Mouse (Mus musculus): ENCODE data around the gene Nup153. TPM values are rescaled to one million over a fixed set of nuclear protein-coding genes. Genes with fewer than 3 reads are reported as not detected.

Nup153 gene
- polyA plus RNA-seq, 1 experiment from 2014 or later: 17.8 TPM

DNA sequence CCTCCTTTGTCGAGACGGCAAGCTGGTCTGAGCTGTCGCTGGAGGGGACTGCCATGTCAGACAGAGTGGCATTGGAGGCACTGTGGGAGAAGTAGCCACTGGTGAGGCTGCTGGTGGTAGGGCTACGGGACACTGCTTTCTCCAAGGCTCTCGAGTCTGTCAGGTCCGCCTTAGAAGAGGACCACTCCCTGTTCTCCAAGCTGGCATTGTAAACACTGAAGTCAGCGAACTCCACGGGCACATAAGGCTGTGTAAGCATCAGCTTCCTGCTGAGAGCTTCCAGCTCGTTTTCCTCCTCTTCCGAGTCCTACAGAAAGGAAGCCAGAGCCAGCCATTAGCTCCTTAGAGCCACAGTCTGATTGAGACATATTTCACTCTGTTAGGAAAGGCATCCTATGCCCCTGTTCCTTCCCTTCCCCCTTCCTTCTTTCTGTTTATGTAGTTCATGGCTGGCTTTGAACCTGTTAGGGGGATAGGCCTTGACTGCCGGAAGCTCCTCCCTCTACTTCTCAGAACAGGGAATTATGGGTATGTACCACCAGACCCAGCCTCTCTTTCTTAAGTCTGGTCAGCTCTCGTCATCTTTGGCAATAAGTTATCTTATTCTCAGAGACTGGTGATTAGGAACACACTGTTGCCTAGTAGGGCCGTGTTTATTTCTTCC is 25.0 kb upstream of the Nup153 start:
- no peaks in the 10 kb centered on the region for H3K27me3 ChIP-seq
- no peak for ATAC-seq (ENCODE audit: low read depth)
- H3K27ac ChIP-seq (replicated peaks): no peak overlapping the region
- no peaks in the 10 kb centered on the region for H3K4me1 ChIP-seq (replicated peaks)
- H3K9ac ChIP-seq: no peak overlapping the region
- H3K36me3 ChIP-seq: peaks cover 46% of the 10 kb centered on the region
- H3K4me2 ChIP-seq: no peak overlapping the region
- H3K4me3 ChIP-seq: no peak overlapping the region
- H3K9me3 ChIP-seq: no peaks in the 10 kb centered on the region
- 85% methylated on average over 13 of the region's 13 CpGs for WGBS

DNA sequence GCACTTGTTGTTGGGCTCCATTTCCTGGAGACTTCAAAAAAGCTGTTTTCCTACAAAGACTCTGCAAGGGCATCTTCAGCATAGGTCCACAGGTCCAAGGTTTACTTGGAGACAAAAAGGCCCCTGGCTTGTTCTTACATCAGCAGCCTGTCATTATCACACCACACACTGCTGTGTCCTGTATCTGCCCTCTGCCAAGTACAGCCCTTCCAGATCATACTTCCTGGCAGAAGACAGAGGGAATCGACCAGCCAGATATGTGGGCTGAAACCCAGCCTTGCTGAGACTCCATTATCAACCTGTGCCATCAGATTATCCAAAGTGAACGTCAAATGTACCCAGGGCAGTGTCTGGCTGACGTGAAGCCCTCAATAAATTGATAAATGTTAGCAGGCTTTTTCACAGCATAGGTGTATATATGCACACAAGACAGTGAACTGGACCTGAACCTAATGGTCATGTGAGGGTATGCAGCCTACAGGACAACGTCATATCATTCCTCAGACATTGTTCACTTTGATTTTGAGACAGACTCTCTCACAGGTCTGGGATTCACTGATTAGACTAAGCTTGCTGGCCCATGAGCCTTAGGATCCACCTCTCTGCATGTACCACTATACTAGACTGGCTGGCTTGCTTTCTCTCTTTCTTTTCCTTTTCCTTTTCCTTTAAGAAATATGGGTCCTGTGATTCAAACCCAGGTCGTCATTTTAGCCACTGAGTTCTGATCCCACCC is 20.6 kb upstream of the Nup153 start:
- H3K36me3 ChIP-seq: peaks cover 40% of the 10 kb centered on the region
- no peak overlapping the region for H3K9ac ChIP-seq
- no peak for ATAC-seq (ENCODE audit: low read depth)
- H3K27me3 ChIP-seq: no peaks in the 10 kb centered on the region
- H3K9me3 ChIP-seq: no peaks in the 10 kb centered on the region
- H3K4me1 ChIP-seq (replicated peaks): no peaks in the 10 kb centered on the region
- H3K27ac ChIP-seq (replicated peaks): no peak overlapping the region
- H3K4me3 ChIP-seq: no peak overlapping the region
- H3K4me2 ChIP-seq: no peak overlapping the region
- 90% methylated on average over 5 of the region's 5 CpGs for WGBS

- H3K27ac ChIP-seq (replicated peaks): no peak overlapping the region
Observed at GRCm38 (mm10) chr13:46743821-46744220, 16.1 kb upstream of the Nup153 start.

GRCm38 (mm10) chr13:46742367-46742766 is 14.6 kb upstream of the Nup153 start:
- 76% methylated on average over 2 of the region's 2 CpGs for WGBS
- ATAC-seq (ENCODE audit: low read depth): no peak
- no peak overlapping the region for H3K27ac ChIP-seq (replicated peaks)

More at GRCm38 (mm10) chr13:46743821-46744220, 16.1 kb upstream of the Nup153 start:
- Histone ChIP-seq H3K9me3 (no peaks in the 10 kb centered on the region), H3K4me3 (no peak overlapping the region), H3K4me2 (no peak overlapping the region), H3K9ac (no peak overlapping the region), H3K36me3 (peaks cover 4% of the 10 kb centered on the region), H3K4me1 (replicated peaks) (no peaks in the 10 kb centered on the region), H3K27me3 (no peaks in the 10 kb centered on the region)
- 84% methylated on average over 8 of the region's 8 CpGs for WGBS
- no peak for ATAC-seq (ENCODE audit: low read depth)

GRCm38 (mm10) chr13:46739426-46739825 is 11.7 kb upstream of the Nup153 start:
- H3K27ac ChIP-seq (replicated peaks): no peak overlapping the region
- H3K36me3 ChIP-seq: no peaks in the 10 kb centered on the region
- no peak for ATAC-seq (ENCODE audit: low read depth)
- H3K4me2 ChIP-seq: no peak overlapping the region
- H3K9ac ChIP-seq: no peak overlapping the region
- peaks cover 15% of the 10 kb centered on the region for H3K4me1 ChIP-seq (replicated peaks)
- WGBS: 79% methylated on average over 7 of the region's 7 CpGs
- H3K27me3 ChIP-seq: peaks cover 13% of the 10 kb centered on the region
- no peak overlapping the region for H3K4me3 ChIP-seq
- no peaks in the 10 kb centered on the region for H3K9me3 ChIP-seq

More at GRCm38 (mm10) chr13:46742367-46742766, 14.6 kb upstream of the Nup153 start:
- no peaks in the 10 kb centered on the region for H3K4me1 ChIP-seq (replicated peaks)
- H3K36me3 ChIP-seq: no peaks in the 10 kb centered on the region
- H3K4me2 ChIP-seq: no peak overlapping the region
- no peaks in the 10 kb centered on the region for H3K9me3 ChIP-seq
- no peak overlapping the region for H3K9ac ChIP-seq
- H3K27me3 ChIP-seq: no peaks in the 10 kb centered on the region
- no peak overlapping the region for H3K4me3 ChIP-seq

GRCm38 (mm10) chr13:46737482-46737881 is 9.7 kb upstream of the Nup153 start:
- H3K9me3 ChIP-seq: no peaks in the 10 kb centered on the region
- no peaks in the 10 kb centered on the region for H3K36me3 ChIP-seq
- ATAC-seq (ENCODE audit: low read depth): no peak
- WGBS: 80% methylated on average over 4 of the region's 4 CpGs
- H3K9ac ChIP-seq: no peak overlapping the region
- H3K27me3 ChIP-seq: peaks cover 13% of the 10 kb centered on the region
- no peak overlapping the region for H3K27ac ChIP-seq (replicated peaks)
- H3K4me2 ChIP-seq: no peak overlapping the region
- H3K4me3 ChIP-seq: no peak overlapping the region
- H3K4me1 ChIP-seq (replicated peaks): peaks cover 15% of the 10 kb centered on the region

DNA sequence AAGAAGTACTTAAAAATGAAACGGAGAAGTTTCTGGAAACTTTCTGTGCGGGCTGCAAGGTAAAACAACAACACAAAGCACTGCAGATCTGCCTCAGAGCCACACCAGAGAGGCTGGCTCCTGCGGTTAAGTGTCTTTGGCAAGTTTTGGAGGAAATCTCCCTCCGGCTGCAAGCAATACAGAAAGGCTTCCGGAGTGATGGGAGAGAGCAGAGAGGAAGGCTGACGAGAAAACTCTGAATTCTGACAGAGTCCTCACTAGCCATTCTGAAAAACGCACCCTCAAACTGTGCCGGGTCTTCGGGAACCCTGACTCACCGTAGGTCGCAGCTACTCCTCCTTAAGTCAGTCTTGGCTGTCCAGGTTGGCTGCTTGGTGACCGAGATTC is 8.7 kb upstream of the Nup153 start:
- H3K4me2 ChIP-seq: peak overlapping the region; percentile 72
- peaks cover 15% of the 10 kb centered on the region for H3K4me1 ChIP-seq (replicated peaks)
- no peaks in the 10 kb centered on the region for H3K9me3 ChIP-seq
- WGBS: 3% methylated on average over 12 of the region's 12 CpGs
- no peak overlapping the region for H3K27ac ChIP-seq (replicated peaks)
- peak overlapping the region; percentile 39 for H3K4me3 ChIP-seq
- no peak for ATAC-seq (ENCODE audit: low read depth)
- peaks cover 13% of the 10 kb centered on the region for H3K27me3 ChIP-seq
- H3K36me3 ChIP-seq: no peaks in the 10 kb centered on the region
- peak overlapping the region; percentile 60 for H3K9ac ChIP-seq

DNA sequence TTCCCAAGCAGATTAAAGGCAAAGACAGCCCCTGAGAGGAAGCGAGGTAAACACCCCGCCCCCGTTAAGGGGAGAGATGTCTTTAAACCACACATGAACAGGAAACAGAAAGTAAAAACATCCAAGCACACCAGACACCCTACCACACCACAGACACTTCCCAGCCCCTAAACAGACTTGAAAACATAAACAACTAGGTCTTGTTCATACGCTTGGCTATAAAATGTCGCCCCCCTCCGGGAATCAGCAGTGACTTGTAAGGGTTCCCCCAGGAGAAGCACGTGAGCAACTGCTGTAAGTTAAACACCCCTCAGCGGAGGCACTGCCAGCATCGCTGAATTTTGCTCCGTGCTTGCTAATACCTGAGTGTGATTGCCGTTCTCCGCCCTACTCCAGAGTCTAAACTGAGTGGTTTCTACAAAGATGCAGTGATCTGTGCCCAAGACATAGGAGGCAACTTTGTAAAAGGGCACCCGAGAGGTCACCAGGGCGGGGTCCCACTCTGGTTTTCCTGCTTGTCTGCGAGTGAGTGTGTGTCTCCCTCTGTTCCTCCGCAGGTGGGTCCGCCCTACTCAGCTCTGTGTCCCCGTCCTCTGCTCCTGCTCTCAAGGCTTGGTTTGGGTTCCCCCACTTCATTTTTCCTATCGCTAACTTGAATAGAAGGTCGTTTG is 8.2 kb upstream of the Nup153 start:
- Histone ChIP-seq H3K27ac (replicated peaks) (no peak overlapping the region), H3K27me3 (peaks cover 13% of the 10 kb centered on the region), H3K4me1 (replicated peaks) (peaks cover 15% of the 10 kb centered on the region), H3K36me3 (no peaks in the 10 kb centered on the region), H3K4me3 (peak overlapping the region; percentile 39), H3K9ac (peak overlapping the region; percentile 60), H3K4me2 (peak overlapping the region; percentile 72), H3K9me3 (no peaks in the 10 kb centered on the region)
- WGBS: under 1% methylated on average over 20 of the region's 20 CpGs
- ATAC-seq (ENCODE audit: low read depth): peak; percentile 50; the same call in 1 of the 2 replicates

GRCm38 (mm10) chr13:46735219-46735807 is 7.6 kb upstream of the Nup153 start:
- Histone ChIP-seq H3K4me2 (peak overlapping the region; percentile 72), H3K9me3 (no peaks in the 10 kb centered on the region), H3K4me1 (replicated peaks) (peaks cover 15% of the 10 kb centered on the region), H3K4me3 (peak overlapping the region; percentile 39), H3K36me3 (no peaks in the 10 kb centered on the region), H3K27ac (replicated peaks) (no peak overlapping the region), H3K9ac (peak overlapping the region; percentile 60), H3K27me3 (peaks cover 13% of the 10 kb centered on the region)
- ATAC-seq (ENCODE audit: low read depth): no peak
- WGBS: 51% methylated on average over 11 of the region's 11 CpGs

DNA sequence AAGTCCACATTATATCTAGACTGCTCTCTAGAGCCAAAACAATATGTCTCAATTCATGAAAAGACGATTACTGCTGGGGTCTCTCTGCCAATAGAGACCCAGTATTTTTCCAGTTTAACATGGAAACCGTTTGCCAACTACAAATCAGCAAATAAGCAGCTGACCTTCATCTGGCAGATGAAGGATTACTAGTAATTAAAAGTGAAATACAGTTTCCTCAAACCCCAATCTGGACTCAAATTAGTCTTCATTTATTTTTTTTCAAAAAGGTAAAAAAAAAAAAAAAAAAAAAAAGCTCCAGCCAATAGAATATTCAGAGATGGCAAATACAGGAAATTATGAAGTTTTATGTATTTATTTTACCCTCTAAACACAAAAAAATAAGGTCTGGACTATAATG is 2.3 kb upstream of the Nup153 start:
- no peak overlapping the region for H3K4me2 ChIP-seq
- ATAC-seq (ENCODE audit: low read depth): no peak
- no peaks in the 10 kb centered on the region for H3K36me3 ChIP-seq
- no peak overlapping the region for H3K4me3 ChIP-seq
- peaks cover 20% of the 10 kb centered on the region for H3K4me1 ChIP-seq (replicated peaks)
- no peaks in the 10 kb centered on the region for H3K9me3 ChIP-seq
- no peak overlapping the region for H3K27ac ChIP-seq (replicated peaks)
- H3K27me3 ChIP-seq: no peaks in the 10 kb centered on the region
- H3K9ac ChIP-seq: no peak overlapping the region
- 70% methylated on average over 2 of the region's 2 CpGs for WGBS

DNA sequence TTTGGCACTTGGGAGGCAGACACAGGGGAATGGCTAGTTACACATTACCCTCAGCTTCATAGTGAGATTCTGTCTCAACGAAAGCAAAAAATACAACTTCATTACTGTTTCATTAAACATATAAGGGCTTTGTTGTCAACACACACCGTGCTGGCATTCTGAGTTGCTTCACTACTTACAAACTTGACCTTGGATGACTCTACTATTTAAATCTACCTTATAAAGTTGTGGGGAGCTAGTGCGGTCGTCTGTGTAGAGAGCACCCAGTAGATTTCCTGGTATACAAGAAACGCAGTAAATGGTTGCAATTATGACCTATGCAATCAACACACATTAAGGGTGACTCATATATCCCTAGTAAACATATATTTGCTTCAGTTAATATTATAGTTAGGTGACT is 671 bp upstream of the Nup153 start:
- H3K4me3 ChIP-seq: peak overlapping the region; percentile 100
- H3K4me2 ChIP-seq: peak overlapping the region; percentile 59
- peak overlapping the region; percentile 94 for H3K27ac ChIP-seq (replicated peaks)
- peaks cover 28% of the 10 kb centered on the region for H3K4me1 ChIP-seq (replicated peaks)
- ATAC-seq (ENCODE audit: low read depth): peak; percentile 12
- H3K27me3 ChIP-seq: no peaks in the 10 kb centered on the region
- H3K9ac ChIP-seq: peak overlapping the region; percentile 75
- no peaks in the 10 kb centered on the region for H3K36me3 ChIP-seq
- no peaks in the 10 kb centered on the region for H3K9me3 ChIP-seq
- 27% methylated on average over 5 of the region's 5 CpGs for WGBS
